12 mouse cellular contexts compared by ENCODE assay signal in the genomic region with DNA sequence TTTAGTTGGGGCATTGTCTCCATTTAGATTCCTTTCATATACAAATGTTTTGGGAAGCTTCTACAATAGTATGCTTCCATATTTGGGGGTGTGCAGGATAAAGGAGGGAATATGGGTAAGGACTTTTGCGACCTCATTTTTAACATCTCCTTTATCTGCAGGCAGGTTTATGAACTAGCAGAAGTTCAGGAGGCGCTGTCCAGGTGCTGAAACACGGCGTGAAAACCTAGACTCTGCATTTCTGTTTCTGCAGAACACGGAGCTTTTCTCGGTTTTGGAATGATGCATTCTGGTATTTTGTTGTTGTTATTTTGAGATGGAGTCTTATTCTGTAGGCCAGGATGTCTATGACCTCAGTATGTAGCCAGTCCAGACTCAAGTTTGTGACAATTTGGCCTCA. TPM values are rescaled to one million over a fixed set of nuclear protein-coding genes. Genes with fewer than 3 reads are reported as not detected.
DNase-seq lines count a peak whose midpoint lies in the region; ATAC-seq and TF ChIP-seq lines count a peak whose summit lies in the region.
"Had no signal": no experiment of that assay in that cellular context is flagged by ENCODE, and none has a peak within 500 bp of the region (broad histone marks: within the 10 kb centered on the region; RNA-seq: fewer than 3 reads in every experiment).

No protein-coding gene starts in this region.

- ATAC-seq in liver, embryonic 11.5 days (replicated peaks; ENCODE audit: low FRiP score), result no peak
- no peak for ATAC-seq in G1E (ENCODE audit: extremely low read depth, insufficient number of reproducible peaks, low FRiP score, poor library complexity, severe bottlenecking)
- ATAC-seq in limb, embryonic 11.5 days (ENCODE audit: insufficient number of reproducible peaks, low FRiP score, low TSS enrichment, low read depth), result no peak
- no peak for ATAC-seq in hindbrain, embryonic 14.5 days (ENCODE audit: low FRiP score)

- H3K4me1 ChIP-seq in liver, embryonic 11.5 days (replicated peaks; ENCODE audit: control insufficient read depth, insufficient read depth, low read length), result no peaks in the 10 kb centered on the region
- no peaks in the 10 kb centered on the region for H3K4me1 ChIP-seq in G1E (ENCODE audit: insufficient read depth, low read depth, low read length)
- H3K4me1 ChIP-seq in limb, embryonic 11.5 days (ENCODE audit: control insufficient read depth, insufficient read depth, low read length), result no peaks in the 10 kb centered on the region
- no peaks in the 10 kb centered on the region for H3K4me1 ChIP-seq in hindbrain, embryonic 14.5 days (replicated peaks; ENCODE audit: control insufficient read depth, insufficient read depth, low read length)

- no peak overlapping the region for H3K4me2 ChIP-seq in liver, embryonic 11.5 days
- no peak overlapping the region for H3K4me2 ChIP-seq in limb, embryonic 11.5 days (ENCODE audit: low read depth, severe bottlenecking)
- H3K4me2 ChIP-seq in hindbrain, embryonic 14.5 days (replicated peaks), result no peak overlapping the region

- H3K27me3 ChIP-seq in liver, embryonic 11.5 days (replicated peaks; ENCODE audit: control insufficient read depth, insufficient read depth, low read length), result no peaks in the 10 kb centered on the region
- peaks cover 3% of the 10 kb centered on the region for H3K27me3 ChIP-seq in G1E (ENCODE audit: insufficient read depth, low read length)
- H3K27me3 ChIP-seq in limb, embryonic 11.5 days (ENCODE audit: control insufficient read depth, insufficient read depth, low read length), result no peaks in the 10 kb centered on the region
- H3K27me3 ChIP-seq in hindbrain, embryonic 14.5 days (ENCODE audit: control insufficient read depth, insufficient read depth, low read length), result no peaks in the 10 kb centered on the region

- 28% methylated on average over 6 of the region's 6 CpGs for WGBS in liver, embryonic 11.5 days
- WGBS in limb, embryonic 11.5 days, result 33% methylated on average over 6 of the region's 6 CpGs
- WGBS in hindbrain, embryonic 14.5 days, result 44% methylated on average over 6 of the region's 6 CpGs

- no peak overlapping the region for H3K9ac ChIP-seq in liver, embryonic 11.5 days (ENCODE audit: low read depth, low read length)
- no peak overlapping the region for H3K9ac ChIP-seq in limb, embryonic 11.5 days (ENCODE audit: low read length)
- no peak overlapping the region for H3K9ac ChIP-seq in hindbrain, embryonic 14.5 days

- H3K36me3 ChIP-seq in liver, embryonic 11.5 days (ENCODE audit: control insufficient read depth, insufficient read depth, low read length), result no peaks in the 10 kb centered on the region
- no peaks in the 10 kb centered on the region for H3K36me3 ChIP-seq in G1E (replicated peaks)
- H3K36me3 ChIP-seq in limb, embryonic 11.5 days (ENCODE audit: control insufficient read depth, insufficient read depth, low read length), result no peaks in the 10 kb centered on the region
- H3K36me3 ChIP-seq in hindbrain, embryonic 14.5 days (replicated peaks; ENCODE audit: control insufficient read depth, insufficient read depth), result no peaks in the 10 kb centered on the region

- peak; percentile 7 for DNase-seq in liver
- no peak for DNase-seq in liver, embryonic 11.5 days (ENCODE audit: low spot score)
- peak; percentile 9 for DNase-seq in G1E (ENCODE audit: low spot score)
- DNase-seq in c-Kit-positive CD71-negative TER-119-negative erythroid progenitor cells, embryonic 14.5 days (ENCODE audit: low read depth), result peak; percentile 28
- peak; percentile 79 for DNase-seq in limb, embryonic 11.5 days (ENCODE audit: low spot score)
- no peak for DNase-seq in right cerebral cortex, postnatal 14 days
- no peak for DNase-seq in layer of hippocampus, adult 18-20 months (ENCODE audit: low spot score in 2 of 2)
- DNase-seq in hindbrain, embryonic 14.5 days (ENCODE audit: low spot score), result no peak

- no peaks in the 10 kb centered on the region for H3K9me3 ChIP-seq in liver, embryonic 11.5 days (ENCODE audit: control insufficient read depth, low read length)
- H3K9me3 ChIP-seq in G1E (replicated peaks), result no peaks in the 10 kb centered on the region
- no peaks in the 10 kb centered on the region for H3K9me3 ChIP-seq in limb, embryonic 11.5 days (ENCODE audit: control insufficient read depth, low read length)
- no peaks in the 10 kb centered on the region for H3K9me3 ChIP-seq in hindbrain, embryonic 14.5 days (ENCODE audit: control insufficient read depth, low read length)

- no peak for TF ChIP-seq CTCF in G1E (IDR thresholded peaks at IDR 0.05; ENCODE audit: low read depth, low read length)

- H3K27ac ChIP-seq in liver, embryonic 11.5 days (ENCODE audit: low read depth, low read length), result no peak overlapping the region
- H3K27ac ChIP-seq in limb, embryonic 11.5 days (replicated peaks; ENCODE audit: low read depth, low read length), result no peak overlapping the region
- H3K27ac ChIP-seq in hindbrain, embryonic 14.5 days, result no peak overlapping the region

- H3K4me3 ChIP-seq in liver, embryonic 11.5 days (ENCODE audit: low read depth, low read length), result no peak overlapping the region
- no peak overlapping the region for H3K4me3 ChIP-seq in G1E (ENCODE audit: low read depth, low read length)
- H3K4me3 ChIP-seq in limb, embryonic 11.5 days (ENCODE audit: low read depth, low read length), result no peak overlapping the region
- no peak overlapping the region for H3K4me3 ChIP-seq in hindbrain, embryonic 14.5 days (replicated peaks; ENCODE audit: low read length)

RNA-seq across cellular contexts. Expression of gene Olfr222, which starts 8.5 kb away (rescaled TPM):
- not detected in 2 replicates for polyA plus RNA-seq in liver, embryonic 11.5 days (2014; fragmentation: Nextera tagmentation; extraction: Ambion mirVana)
- total RNA-seq in G1E (2014; fragmentation: Nextera tagmentation) (not detected in 2 replicates), G1E (2017) (not detected in 2 replicates)
- not detected in 2 replicates for polyA plus RNA-seq in G1E (2012)
- polyA plus RNA-seq in limb, embryonic 11.5 days (2014; fragmentation: Nextera tagmentation; extraction: Ambion mirVana), result not detected in 2 replicates
- not detected for total RNA-seq in layer of hippocampus, adult 18-20 months (2021)
- not detected in 2 replicates for polyA plus RNA-seq in hindbrain, embryonic 14.5 days (2014; fragmentation: Nextera tagmentation; extraction: Ambion mirVana)
- total RNA-seq: granulocyte monocyte progenitor cell, adult 5-6 weeks; neutrophil, adult 5-6 weeks had no signal
- polyA plus RNA-seq: cortical plate, adult 2 months; lung, embryonic 16.5 days had no signal

RNA-seq across cellular contexts. Expression of gene Olfr223, which starts 8.6 kb away (rescaled TPM):
- not detected in 2 replicates for polyA plus RNA-seq in liver, embryonic 11.5 days (2014; fragmentation: Nextera tagmentation; extraction: Ambion mirVana)
- total RNA-seq in G1E (2014; fragmentation: Nextera tagmentation) (not detected in 2 replicates), G1E (2017) (not detected in 2 replicates)
- not detected in 2 replicates for polyA plus RNA-seq in G1E (2012)
- polyA plus RNA-seq in limb, embryonic 11.5 days (2014; fragmentation: Nextera tagmentation; extraction: Ambion mirVana), result not detected in 2 replicates
- total RNA-seq in layer of hippocampus, adult 18-20 months (2021), result not detected
- not detected in 2 replicates for polyA plus RNA-seq in hindbrain, embryonic 14.5 days (2014; fragmentation: Nextera tagmentation; extraction: Ambion mirVana)
- total RNA-seq: granulocyte monocyte progenitor cell, adult 5-6 weeks; neutrophil, adult 5-6 weeks had no signal
- polyA plus RNA-seq: cortical plate, adult 2 months; lung, embryonic 16.5 days had no signal

RNA-seq across cellular contexts. Expression of gene Nlrp3, which starts 43.2 kb away (rescaled TPM):
- polyA plus RNA-seq in liver, embryonic 11.5 days (2014; fragmentation: Nextera tagmentation; extraction: Ambion mirVana), result 0.34 and 0.39 TPM in 2 replicates
- total RNA-seq in G1E (2014; fragmentation: Nextera tagmentation) (not detected in 2 replicates), G1E (2017) (0.12 and 0.71 TPM in 2 replicates)
- not detected in 2 replicates for polyA plus RNA-seq in G1E (2012)
- 0.40 TPM in 1 of 2 replicates, not detected in the other for polyA plus RNA-seq in limb, embryonic 11.5 days (2014; fragmentation: Nextera tagmentation; extraction: Ambion mirVana)
- total RNA-seq in layer of hippocampus, adult 18-20 months (2021), result under 1 TPM; 0.79 to 0.92 TPM
- 0.10 and 0.11 TPM in 2 replicates for polyA plus RNA-seq in hindbrain, embryonic 14.5 days (2014; fragmentation: Nextera tagmentation; extraction: Ambion mirVana)

RNA-seq across cellular contexts. Expression of gene Zkscan17, which starts 58.0 kb away (rescaled TPM):
- polyA plus RNA-seq in liver, embryonic 11.5 days (2014; fragmentation: Nextera tagmentation; extraction: Ambion mirVana), result 16.8 TPM in 2 replicates
- 48.6 and 48.9 TPM in 2 replicates for total RNA-seq in G1E (2014; fragmentation: Nextera tagmentation)
- total RNA-seq in G1E (2017), result 14.1 and 15.3 TPM in 2 replicates
- polyA plus RNA-seq in G1E (2012), result 87.9 and 89.8 TPM in 2 replicates
- polyA plus RNA-seq in limb, embryonic 11.5 days (2014; fragmentation: Nextera tagmentation; extraction: Ambion mirVana), result 31.5 and 32.2 TPM in 2 replicates
- total RNA-seq in layer of hippocampus, adult 18-20 months (2021), result 1 to 10 TPM; 6.5 to 6.6 TPM
- 12.3 and 13.7 TPM in 2 replicates for polyA plus RNA-seq in hindbrain, embryonic 14.5 days (2014; fragmentation: Nextera tagmentation; extraction: Ambion mirVana)

Comparison
In these comparisons a context has a peak if more than half of its experiments do, and no peak if none do; other contexts are left out.
1. DNase-seq: peak in liver (single experiment), G1E (single experiment), c-Kit-positive CD71-negative TER-119-negative erythroid progenitor cells, embryonic 14.5 days (single experiment) and limb, embryonic 11.5 days (single experiment); none in liver, embryonic 11.5 days (single experiment), right cerebral cortex, postnatal 14 days (single experiment), layer of hippocampus, adult 18-20 months (0 of 2) and hindbrain, embryonic 14.5 days (single experiment).